Mouse (Mus musculus) common myeloid progenitor, adult 5-6 weeks (primary cell): ENCODE data around the gene Ptpra. TPM values are rescaled to one million over a fixed set of nuclear protein-coding genes. Genes with fewer than 3 reads are reported as not detected.
A peak's percentile ranks its signal among the peaks of the same experiment; 100 is the strongest.

Experiments
- ATAC-seq: replicated peaks from 2 replicates; pipeline ENCODE4 v1.8.0; 2016; ENCODE audit warnings: low read depth, mild to moderate bottlenecking, moderate TSS enrichment, inconsistent platforms; ENCODE audit not compliant: poor library complexity, severe bottlenecking
- total RNA-seq: library from RNA; stranded (forward); fragments of 200-1000, 187-1606 nt; gene quantifications from 2 replicates; pipeline ENCODE4 v1.2.3, GENCODE M21; 2017

The Ptpra gene
- total RNA-seq, 1 experiment from 2014 or later, result 117 TPM

DNA sequence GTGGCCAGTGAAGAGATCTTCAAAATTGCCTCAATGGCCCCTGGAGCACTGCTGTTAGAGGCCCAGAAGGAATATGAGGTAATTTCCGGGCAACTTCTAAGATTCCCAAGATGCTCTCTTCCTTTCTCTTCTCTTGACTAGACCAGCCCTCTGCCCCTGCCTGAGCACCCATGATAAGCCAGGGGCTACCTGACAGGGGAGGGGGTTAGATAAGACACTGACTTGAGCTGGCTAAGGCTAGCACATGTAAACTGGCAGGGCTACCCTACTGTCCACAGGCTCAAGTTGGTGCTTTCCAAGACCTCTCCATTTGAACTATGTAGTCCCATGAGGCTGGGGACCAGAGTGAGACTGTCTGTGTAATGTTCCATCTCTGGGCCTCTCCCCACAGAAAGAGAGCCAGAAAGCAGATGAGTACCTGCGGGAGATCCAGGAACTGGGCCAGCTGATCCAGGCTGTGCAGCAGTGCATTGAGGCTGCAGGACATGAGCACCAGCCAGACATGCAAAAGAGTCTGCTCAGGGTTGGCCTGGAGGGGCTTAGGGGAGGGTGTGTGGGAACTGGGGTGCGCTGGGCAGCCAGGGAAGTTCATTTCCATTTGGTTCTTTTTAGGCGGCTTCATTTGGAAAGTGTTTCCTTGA is 10.1 kb upstream of the Ptpra start:
- no peak for ATAC-seq

DNA sequence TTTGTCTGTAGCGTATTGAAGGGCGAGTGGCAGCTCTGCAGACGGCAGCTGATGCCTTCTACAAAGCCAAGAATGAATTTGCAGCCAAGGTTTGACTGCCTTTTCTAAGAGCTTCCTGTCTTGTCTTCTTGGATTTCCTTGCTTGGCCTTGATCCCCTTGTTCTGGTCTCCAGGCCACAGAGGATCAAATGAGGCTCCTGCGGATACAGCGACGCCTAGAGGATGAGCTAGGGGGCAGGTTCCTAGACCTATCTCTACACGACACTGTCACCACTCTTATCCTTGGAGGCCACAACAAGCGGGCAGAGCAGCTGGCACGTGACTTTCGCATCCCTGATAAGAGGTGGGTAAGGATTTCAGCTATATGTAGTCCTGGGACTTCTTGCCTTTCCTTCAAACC is 7.9 kb upstream of the Ptpra start:
- no peak for ATAC-seq

DNA sequence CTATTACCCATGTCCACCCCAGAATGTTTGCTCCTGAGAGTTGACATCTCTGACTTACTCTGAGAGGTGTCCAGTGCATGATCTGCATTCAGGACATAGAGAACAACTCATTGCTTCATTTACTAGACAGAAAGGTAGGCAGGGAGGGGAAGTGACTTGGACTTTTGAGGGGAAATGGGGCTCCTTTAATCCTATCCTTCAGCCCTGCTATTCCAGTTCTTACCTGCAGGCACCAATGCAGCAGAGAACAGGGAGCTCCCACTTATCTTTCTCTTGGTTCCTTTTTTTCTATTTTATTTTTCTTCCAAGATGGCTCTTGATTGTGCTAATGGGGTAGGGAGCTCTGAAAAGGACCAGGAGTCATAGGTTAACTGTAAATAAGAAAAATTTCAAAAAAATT is 1.6 kb upstream of the Ptpra start:
- ATAC-seq, result 0 out of 2 replicates have a peak, but pooled peaks have one; percentile 27

DNA sequence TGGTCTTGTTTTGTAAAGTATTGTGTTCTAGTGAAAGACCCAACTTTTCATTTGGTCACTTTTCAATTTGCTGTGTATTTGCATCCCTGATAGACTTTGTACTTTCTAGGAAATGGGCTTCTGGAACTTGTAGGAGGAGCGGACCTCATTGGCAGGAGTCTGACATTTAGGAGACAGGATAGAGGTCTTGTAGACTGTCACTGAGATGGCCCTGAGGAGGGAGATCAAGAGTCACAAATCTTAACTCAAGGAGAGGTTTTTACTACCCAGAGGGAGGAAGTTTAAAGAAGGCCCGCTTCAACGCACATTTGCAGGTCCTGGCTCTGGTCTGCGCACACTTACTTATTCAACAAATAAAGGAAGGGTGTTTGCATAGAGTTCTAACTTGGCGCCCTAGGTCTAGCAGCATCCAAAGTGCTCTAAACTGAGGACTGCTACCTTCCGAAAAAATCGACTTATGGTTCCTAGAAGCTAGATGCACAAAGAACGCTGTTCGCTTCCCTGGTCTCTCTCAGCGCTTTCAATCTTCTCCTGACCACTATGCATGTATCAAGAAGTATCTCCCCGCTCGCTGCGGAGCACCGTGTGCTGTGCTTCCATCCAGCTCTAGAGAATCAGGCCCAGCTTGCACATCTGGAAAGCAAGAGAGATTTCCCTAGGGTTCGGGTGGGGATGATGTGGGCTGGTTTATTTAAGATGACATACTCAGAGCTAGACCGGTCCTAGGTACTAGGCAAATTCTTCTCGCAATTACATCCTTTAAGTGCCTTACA is 871 bp upstream of the Ptpra start:
- ATAC-seq, result 0 out of 2 replicates have a peak, but pooled peaks have one; percentile 9

DNA sequence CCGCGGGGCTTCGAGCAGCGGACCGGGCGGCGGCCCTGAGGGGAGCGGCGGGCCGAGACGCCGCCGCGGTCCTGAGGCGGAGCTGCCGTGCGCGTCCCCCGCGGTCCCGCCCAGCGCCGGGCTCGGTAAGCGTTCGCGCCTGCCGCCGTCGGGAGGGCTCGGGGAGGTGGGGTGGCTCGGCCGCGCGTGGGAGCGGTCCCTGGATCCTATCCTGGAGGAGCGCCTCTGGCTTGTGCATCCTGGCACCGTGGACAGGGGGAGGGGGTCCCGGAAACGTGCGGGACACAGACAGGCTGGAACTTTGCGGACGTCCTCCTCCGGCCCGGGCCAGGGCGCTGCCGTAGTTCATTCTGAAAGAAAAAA is 337 bp downstream of the Ptpra start:
- ATAC-seq, result peak; percentile 40

DNA sequence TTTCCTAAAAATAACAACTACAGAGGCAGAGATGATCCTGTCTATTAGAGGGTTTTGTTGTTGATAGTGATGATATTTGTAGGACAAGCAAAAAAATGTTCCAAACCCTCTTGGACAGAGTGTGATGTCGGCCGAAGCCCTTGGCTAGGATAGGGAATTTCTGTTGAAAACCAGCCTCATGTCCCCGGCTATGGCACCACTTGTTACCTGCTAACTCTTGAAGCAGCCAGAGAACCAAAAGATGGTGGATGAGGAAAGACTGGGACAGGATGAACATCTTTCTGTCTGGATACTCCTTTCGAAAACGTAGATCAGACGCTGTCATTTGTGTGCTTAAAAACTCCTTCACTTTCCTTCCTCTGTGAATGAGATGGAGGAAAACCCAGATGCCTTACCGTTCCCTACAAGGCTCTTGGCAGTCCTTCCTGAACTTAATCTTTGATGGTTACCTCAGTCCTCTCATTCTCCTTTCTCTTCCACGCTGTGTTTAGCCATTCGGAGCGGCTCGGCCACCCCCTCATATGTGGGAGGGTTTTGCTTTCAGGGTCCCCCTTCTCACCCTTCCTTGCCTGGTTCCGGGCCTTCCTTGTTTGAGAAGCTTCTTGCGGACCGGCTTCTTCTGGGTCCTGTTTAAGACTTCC is 1.1 kb downstream of the Ptpra start:
- no peak for ATAC-seq

DNA sequence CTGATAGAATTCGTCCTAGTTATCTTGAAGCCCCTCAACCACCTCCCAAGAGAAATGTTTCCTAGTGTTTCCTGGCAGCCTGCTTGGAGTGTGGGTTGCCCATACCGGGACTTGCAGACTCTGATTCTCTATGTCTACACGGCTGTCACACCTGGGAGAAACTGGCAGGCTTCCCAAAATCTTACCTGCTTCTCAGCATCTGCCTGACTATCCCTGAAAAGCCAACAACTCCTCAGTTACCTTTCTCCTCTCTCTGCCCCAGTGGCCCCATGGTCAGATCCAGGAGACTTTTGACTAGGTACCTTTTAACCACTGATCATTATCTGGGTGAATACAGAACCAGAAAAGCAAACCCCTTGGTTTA is 1.6 kb downstream of the Ptpra start:
- no peak for ATAC-seq

DNA sequence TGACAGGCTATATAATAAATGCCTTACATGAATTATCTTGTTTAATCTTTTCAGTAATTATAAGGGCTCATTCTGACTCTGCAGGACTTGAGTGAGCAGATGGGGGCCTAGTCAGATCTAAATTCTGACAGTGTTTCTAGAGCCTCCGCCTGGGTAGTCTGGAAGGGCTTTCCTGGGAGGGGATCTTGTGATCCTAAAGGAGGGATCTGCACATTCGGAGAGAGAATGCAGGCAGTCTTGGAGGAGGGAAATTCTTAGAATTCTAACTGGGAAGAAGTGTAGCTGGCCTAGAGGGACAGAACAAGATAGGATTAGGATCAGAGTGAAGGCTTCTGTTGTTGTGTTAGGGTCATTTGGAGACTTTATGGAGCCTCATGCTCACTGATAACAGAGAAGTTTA is 2.2 kb downstream of the Ptpra start:
- ATAC-seq, result no peak

DNA sequence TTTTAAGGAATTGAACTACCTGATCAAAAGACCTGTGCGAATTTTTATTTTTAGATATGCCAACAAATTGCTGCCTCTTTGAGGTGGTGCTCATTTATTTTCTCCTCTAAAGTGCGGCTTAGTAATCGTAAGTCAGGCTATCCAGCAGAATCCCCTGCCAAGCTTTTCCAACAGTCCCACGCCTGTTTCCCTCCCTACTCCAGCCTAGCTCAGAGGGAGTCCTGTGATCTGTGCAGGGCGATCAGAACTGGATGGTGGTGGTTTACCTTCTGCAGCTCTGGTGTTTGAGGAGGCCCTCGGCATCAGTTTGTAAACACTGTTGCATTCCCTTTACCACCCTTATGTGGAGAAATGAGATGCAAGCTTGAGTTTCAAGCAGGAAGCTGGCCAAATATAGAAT is 3.3 kb downstream of the Ptpra start:
- no peak for ATAC-seq

DNA sequence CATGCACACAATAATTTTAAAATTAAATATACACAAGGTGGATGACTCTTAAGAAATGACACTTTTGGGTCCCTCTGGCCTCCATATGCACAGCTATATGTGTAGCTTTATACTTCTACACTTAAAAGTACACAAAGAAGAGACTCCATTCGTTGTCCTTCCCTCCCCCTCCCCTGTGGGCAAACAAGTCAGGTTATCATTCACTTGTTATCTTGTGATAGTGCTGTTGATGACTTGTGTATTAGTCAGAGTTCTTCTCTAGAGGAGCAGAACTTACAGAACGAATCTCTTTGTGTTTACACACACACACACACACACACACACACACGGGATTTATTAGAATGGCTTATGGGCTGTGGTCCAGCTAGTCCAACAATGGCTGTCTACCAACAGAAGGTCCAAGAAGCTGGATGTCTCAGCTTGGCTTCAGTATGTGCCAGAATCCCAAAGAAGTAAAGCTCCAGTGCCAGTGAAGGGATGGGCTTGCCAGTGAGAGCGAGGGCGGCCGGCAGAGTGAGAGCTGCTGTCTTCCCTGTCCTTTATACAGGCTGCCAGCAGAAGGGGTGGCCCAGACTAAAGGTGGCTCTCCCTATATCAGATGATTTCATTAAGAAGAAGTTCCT is 4.8 kb downstream of the Ptpra start:
- no peak for ATAC-seq

DNA sequence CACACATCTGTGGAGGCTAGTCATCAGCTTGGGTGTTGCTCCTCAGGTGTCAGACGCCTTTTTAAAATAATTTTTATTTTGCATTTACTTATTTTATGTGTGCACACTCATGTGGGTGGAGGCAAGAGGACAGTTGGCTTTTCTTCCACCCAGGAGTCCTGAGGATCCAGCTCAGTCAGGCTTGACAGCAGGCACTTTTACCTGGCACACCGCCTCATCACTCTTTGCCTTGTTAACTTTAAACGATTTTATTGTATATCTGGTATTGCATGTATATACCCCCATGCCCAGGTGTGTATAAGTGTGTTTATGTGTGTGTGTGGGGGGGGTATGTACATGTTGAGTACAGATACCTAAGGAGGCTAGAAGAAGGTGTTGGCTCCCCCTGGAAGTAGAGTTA is 7.8 kb downstream of the Ptpra start:
- no peak for ATAC-seq

DNA sequence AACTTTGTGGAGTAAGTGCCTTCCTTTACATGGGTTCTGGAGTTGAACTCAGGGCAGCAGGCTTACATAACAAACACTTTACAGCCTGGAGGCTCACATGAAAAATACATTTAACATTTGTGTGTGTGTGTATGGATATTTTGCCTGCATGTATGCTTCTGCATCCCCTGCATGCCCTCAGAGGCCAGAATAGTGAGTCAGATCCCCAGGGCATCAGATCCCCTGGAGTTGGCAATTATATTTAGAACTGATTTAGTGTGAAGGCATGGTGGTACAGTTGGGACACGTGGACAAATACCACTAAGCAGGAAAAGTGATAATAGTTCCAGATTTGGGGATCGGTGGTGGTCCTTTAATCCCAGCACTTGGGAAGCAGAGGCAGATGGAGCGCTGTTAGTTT is 9.5 kb downstream of the Ptpra start:
- no peak for ATAC-seq

DNA sequence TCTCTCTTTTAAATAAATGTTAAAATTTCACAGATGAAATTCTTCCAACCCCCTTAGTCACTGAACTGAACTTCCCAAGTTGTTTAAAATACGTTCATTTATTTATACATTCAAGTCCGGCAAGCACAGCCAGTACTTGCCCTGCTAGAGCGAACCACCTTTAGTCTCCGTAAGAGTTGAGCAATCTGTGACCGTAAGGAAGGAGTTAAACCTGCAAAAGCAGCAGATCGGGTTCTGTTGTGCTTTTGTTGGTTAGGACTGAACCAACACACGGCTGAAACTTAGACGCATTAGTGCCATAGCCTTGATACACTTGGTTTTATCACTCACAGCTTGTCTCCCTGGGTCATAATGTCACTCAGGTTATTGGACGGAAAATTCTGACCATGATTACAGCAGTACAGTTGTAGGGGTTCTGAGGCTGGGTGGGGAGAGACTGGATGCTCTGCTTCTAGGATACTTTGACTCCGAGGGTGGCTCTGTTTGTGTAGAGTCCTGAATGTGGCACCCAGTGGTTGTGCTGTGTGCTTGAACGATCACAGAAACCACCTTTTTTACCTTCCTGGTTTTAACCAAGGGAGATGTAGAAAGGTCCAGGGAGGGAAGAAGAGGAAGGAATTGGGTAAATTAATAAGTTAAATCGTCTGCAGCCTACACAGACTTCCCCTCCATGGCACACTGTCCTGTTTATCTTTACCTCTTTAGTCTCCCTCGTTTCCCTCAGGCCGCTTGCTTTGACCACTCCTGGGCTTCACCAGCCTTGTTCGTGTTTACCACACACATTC is 11.4 kb downstream of the Ptpra start:
- peak; percentile 32; the same call in 1 of the 2 replicates for ATAC-seq

DNA sequence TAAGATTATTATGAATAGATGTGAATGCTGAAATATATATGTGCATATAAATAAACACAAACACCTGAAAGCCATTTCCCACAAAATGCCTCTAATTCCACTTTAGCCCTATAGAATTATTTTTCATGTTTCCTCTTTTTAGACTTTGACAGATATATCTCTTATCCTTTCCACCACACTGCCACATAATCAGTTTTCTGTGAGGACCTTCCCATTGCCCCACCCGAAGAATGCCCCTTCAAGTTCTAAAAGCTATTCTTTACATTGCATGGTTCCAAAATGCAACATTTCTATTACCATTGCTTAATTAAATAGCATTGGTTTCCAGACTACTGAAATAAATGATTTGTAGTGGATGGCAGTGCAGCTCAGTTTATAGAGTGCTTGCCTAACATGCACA is 16.4 kb downstream of the Ptpra start:
- ATAC-seq, result no peak

DNA sequence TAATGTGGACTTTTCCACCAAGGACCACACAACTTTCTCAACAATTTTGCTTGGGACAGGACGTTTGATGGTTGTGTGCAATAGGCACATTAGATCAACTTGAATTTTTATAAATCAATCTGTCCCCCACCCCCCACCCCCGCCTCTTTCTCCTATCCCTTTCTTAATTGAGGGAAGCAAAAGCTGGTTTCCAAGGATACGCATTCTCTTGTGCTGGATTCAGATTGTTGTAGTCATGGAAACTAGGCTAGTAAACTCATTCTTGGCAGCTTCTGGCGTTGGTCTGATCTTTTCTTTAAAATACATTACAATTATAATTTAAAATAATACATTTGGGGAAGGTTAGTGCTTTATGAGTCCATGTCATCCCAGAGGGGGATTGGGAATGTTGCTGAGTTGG is 19.3 kb downstream of the Ptpra start:
- ATAC-seq, result no peak

DNA sequence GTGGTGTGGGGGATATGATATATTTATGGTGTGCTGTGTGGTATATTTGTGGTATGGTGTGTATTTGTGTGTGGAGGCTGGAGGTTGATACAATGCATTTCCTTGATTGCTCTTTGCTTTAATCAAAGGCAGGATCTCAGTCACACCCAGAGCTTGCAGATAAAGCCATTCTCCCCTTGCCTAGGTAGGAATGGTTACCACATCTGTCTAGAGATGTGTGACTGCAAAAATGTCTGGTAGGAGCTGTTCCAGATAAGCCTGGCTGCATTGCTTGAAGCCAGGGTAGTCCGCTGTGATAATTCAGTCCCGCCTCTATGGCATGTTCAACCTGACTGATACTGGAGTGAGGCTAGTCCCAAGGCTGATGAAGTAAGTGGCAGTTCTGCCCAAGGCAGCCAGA is 19.9 kb downstream of the Ptpra start:
- peak; percentile 50 for ATAC-seq

DNA sequence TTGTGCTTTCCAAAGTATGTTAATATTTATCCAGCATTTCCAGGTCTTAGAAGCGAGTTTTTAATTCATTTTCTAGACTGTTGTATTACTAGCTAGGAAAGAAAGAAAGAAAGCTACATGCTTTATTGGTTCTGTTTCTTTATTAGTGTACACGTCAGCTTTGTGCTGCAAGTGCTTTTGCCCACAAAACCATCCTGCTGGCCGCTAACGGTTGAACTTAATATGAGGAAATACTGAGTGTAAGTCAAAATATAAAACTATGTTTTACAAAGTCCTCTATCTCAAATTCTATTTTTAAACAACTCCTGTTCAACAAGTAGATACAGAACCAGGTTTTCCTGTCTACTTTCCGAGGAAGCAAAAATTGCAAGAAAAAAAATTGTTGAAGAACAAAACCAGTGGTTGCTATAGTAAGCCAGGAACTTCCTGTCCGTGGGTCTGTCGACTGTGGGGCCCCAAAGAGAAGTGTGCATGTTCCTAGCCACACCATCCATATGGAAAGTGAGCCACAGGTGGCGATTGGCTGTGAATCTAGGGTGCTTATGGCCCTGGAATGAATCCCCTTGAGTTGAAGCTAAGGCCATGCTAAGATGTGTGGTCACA is 22.9 kb downstream of the Ptpra start:
- peak; percentile 78 for ATAC-seq

DNA sequence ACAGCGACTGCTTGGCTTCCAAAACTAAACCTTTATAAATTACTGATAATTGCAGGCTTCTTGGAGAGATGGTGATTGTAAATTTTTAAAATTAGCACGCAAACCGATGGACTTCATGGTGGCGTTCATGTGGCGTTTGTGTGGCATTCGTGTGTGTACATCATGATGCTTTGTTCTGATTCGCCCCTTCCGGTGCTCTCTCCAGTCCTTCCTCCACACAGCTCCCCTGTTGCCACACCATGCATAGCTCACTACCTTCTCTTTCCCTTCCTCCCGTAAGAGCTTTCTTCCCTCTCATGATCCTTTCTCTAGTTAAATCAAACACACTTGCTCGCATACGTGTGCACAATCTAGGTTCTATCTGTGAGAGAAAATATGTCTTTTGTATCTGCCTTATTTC is 25.7 kb downstream of the Ptpra start:
- ATAC-seq, result no peak

DNA sequence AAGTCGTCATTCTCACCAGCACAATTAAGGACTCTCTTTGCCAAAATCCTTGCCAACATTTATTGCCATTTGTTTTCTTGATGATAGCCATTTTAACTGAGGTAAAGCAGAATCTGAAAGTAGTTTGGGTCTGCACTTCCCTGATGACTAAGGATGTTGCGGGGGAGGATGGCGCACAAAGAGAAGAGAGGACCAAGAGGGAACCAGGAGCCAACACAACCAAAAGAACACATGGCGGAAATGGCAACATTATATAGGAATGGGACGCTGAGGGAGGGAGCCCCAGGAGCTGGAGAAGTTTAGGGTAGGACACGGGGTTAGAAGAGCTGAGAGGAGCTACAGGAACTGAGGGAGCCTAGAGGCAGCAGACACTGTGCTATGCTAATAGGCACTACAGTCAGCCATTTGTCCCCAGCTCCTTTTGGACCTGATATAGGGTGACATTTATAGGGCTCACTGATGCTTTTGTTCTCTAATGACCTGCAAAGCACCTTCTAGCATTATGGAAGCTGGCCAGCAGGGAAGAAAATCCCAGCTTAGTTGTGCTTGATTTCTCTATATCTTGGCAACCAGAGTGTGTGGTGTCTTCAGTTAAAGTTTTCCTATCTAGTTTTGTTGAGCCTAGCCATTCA is 26.7 kb downstream of the Ptpra start:
- ATAC-seq, result no peak
